Mouse (Mus musculus) kidney, postnatal 36 days (tissue): ENCODE measurements around the gene Hspa8.
"Not testable (repeated sequence)": the region's sequence is repeated elsewhere in the genome, so short reads cannot be mapped to it uniquely, and the experiment has no call there.

Source experiments
- DNase-seq, 2 experiments: peaks; one replicate each; pipeline ENCODE4 v3.0.0; 2021 to 2022; ENCODE audit warnings: mixed read lengths in 2 of 2

Gene Hspa8

GRCm38 (mm10) chr9:40800675-40801612 is at the start of gene Hspa8:
Gene Hspa8, plus strand, starts transcription at chr9:40800984.
- peak; percentile 100 for DNase-seq

GRCm38 (mm10) chr9:40751749-40752148 is 49.0 kb upstream of the Hspa8 start:
- peak in 1 of 2 experiments; percentile 28 for DNase-seq

GRCm38 (mm10) chr9:40756401-40756800 is 44.4 kb upstream of the Hspa8 start:
- peak; percentile 66 to 78 for DNase-seq

GRCm38 (mm10) chr9:40757105-40757626 is 43.6 kb upstream of the Hspa8 start:
- DNase-seq = peak; percentile 67 to 77

- peak; percentile 79 to 81 for DNase-seq
Observed at GRCm38 (mm10) chr9:40757685-40758270, 43.0 kb upstream of the Hspa8 start.

- no peak for DNase-seq
Observed at GRCm38 (mm10) chr9:40762354-40762753, 38.4 kb upstream of the Hspa8 start.

GRCm38 (mm10) chr9:40764887-40765580 is 35.8 kb upstream of the Hspa8 start:
- DNase-seq = no peak

- peak in 1 of 2 experiments; percentile 44 for DNase-seq
Observed at GRCm38 (mm10) chr9:40765581-40765940, 35.2 kb upstream of the Hspa8 start.

- DNase-seq = no peak
Observed at GRCm38 (mm10) chr9:40766058-40766605, 34.7 kb upstream of the Hspa8 start.

GRCm38 (mm10) chr9:40767946-40768345 is 32.8 kb upstream of the Hspa8 start:
- DNase-seq = no peak

GRCm38 (mm10) chr9:40772246-40772645 is 28.5 kb upstream of the Hspa8 start:
- DNase-seq = peak in 1 of 2 experiments; percentile 28

GRCm38 (mm10) chr9:40773142-40773541 is 27.6 kb upstream of the Hspa8 start:
- DNase-seq = not testable (repeated sequence)

GRCm38 (mm10) chr9:40773869-40774268 is 26.9 kb upstream of the Hspa8 start:
- DNase-seq = no peak

GRCm38 (mm10) chr9:40776044-40776443 is 24.7 kb upstream of the Hspa8 start:
- DNase-seq = no peak

GRCm38 (mm10) chr9:40776459-40777248 is 24.1 kb upstream of the Hspa8 start:
- DNase-seq = peak; percentile 71 to 89

- no peak for DNase-seq
Observed at GRCm38 (mm10) chr9:40780111-40780510, 20.7 kb upstream of the Hspa8 start.

- DNase-seq = peak in 1 of 2 experiments; percentile 24
Observed at GRCm38 (mm10) chr9:40780892-40781725, 19.7 kb upstream of the Hspa8 start.

GRCm38 (mm10) chr9:40781726-40782581 is 18.8 kb upstream of the Hspa8 start:
- peak; percentile 74 to 82 for DNase-seq

GRCm38 (mm10) chr9:40783641-40784373 is 17.0 kb upstream of the Hspa8 start:
- peak; percentile 80 to 88 for DNase-seq
